Mouse (Mus musculus) regulatory T cell (primary cell): ENCODE results near the gene Pdzd2.

Experiments used
- in situ Hi-C: fragments of 300-600 bp; cut with MboI, MseI; formaldehyde crosslinking; loops from one replicate; pipeline ENCODE4 v1.15.1; 2025; ENCODE audit warnings: high pct_unique_total_duplicates

Pdzd2 gene

DNA sequence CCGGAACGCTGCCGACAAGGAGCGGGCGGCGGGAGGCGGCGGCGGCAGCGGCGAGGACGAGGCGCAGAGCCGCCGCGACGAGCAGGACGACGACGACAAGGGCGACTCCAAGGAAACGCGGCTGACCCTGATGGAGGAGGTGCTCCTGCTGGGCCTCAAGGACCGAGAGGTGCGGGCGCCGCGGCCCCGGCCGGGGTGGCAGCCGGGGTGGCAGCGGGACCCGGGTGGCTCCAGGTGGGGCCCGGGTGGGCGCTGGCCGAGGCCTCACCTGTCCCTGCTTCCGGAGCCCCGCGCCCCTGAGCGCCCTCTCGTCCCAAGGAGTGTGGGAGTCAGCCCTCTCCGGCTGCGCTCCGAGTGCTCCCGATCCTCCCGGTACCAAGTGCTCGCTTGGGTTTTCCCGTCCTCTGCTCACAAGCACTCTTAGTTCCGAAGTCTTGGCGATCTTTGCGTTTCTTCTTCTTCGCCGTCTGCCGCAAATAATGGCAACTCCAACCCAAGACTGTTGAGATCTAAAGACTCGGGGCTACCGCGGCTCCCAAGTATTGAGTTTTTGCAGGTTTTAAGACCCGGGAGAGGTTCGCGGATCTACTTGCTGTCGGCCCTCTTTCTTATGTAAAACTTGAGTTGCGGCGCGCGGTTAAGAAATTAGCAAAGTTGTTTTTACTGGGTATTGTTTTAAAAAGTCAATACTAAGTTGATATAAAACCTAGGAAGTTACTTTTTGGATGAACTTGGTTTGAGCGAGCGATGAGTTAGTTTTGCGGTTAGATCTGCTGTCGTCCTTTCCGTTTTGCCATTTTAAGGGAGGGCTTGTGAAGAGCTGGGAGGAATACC is 417.7 kb downstream of the Pdzd2 start, which contains the start of gene 1810049J17Rik:
1810049J17Rik (minus strand) TSS at position 112 of the 834 bp plus-strand sequence.
- in situ Hi-C loops, result loop anchor here (10.0 kb wide), 1 partner anchor 117 kb away; the partner anchor contains the start of gene Mtmr12

DNA sequence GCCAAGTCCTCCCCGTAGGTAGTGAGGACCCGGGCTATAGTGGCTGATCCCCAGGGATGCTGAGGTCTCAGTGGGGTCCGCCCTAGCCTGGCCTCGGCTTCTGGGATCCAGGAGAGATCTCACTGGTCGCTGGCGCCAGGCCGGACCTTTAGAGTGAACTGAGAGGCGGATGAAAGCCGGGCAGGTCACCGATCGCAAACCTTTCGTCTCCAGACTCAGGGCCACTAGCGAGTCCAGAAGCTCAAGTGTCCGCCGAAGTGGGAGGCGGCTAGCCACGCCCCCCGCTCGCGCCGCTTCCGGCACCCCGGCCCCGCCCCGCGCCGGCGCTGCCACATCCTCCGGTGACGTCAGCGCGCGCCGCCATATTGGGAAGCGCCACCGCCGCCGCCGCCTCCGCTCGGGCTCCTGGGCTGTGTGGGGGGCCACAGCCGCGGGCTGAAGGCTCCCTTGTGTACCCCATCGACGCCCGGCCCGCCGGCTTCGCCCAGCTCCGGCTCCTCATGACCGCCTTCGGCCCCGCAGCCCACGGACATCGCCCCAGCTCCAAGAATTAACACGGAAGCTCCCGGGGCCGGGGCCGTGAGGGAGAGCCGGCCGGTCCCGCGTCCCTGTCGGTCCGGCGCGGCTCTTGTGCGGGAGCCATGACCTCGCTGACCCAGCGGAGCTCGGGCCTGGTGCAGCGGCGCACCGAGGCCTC is 418.5 kb downstream of the Pdzd2 start, which contains the start of gene Golph3:
Golph3 (plus strand) TSS at position 360 of the 697 bp plus-strand sequence.
- in situ Hi-C loops, result loop anchor here (10.0 kb wide), 1 partner anchor 116 kb away; the partner anchor contains the start of gene Mtmr12

DNA sequence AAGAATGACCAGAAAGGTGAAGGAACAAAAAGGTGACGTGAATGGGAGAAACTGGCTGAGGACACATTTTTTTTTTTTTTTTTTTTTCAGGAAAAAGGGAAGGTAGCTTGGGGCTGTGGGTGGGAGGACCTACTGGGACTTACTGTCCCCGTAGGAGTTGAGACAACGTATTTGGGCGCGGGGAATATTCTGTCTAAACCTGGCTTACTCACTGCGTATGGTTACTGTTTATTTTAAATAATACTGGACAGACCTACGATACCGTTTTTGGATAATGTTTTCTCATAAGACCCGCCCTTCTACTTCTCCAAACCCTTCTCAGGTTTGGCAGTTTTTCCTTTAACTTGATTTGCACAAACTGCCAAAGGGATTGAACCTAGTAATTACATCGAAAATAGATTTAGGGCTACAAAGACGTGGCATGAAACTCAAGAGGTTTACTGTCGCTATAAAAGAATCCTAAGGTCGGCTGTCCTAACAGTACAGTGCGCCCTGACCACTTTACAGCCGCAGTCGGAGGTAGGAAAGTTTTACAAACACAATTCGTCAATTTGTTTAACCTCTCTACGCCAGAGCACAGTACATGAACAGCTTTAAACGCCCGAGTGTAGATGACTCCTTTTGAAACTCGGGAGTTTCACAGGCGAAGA is 419.2 kb downstream of the Pdzd2 start:
- in situ Hi-C loops, result loop anchor here (10.0 kb wide), 1 partner anchor 116 kb away; the partner anchor contains the start of gene Mtmr12

DNA sequence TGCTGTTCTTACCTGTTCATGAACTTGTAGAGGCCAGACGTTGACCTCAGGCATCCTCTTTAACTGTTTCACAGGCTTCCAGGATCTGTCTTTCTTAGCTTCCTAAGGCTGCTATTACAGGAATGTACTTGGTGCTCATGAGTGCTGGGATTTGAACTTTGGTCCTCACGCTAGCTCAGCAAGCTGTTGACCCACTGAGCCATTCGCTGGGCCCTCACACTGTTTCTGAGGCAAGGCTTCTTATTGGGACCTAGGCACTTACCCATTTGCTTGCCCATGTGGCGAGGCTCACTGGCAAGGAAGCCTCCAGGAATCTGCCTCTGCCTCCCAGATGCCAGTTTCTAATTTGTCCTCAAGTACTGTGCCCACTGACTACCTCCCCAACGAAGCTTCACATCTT is 419.8 kb downstream of the Pdzd2 start:
- in situ Hi-C loops, result loop anchor here (10.0 kb wide), 1 partner anchor 115 kb away; the partner anchor contains the start of gene Mtmr12

DNA sequence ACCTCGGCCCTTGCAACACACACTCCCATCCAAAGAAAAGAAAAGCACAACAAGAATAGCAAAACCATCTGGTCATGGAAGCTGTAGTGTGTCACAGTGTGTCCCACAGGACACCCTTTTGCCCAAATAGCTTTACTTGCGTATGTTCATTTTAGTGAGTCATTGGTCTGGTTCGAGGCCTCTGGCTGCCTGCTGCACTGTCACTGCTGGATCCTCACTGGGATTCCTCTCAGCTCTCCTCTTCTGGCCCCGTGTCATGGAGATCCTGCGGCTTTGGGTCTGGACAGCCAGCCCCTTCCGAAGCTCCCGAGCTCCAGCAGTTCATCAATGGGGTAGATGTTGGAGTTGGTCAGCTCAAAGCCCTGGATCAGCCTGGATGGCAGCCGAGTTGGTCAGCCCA is 421.3 kb downstream of the Pdzd2 start:
- in situ Hi-C loops, result no loop called here

DNA sequence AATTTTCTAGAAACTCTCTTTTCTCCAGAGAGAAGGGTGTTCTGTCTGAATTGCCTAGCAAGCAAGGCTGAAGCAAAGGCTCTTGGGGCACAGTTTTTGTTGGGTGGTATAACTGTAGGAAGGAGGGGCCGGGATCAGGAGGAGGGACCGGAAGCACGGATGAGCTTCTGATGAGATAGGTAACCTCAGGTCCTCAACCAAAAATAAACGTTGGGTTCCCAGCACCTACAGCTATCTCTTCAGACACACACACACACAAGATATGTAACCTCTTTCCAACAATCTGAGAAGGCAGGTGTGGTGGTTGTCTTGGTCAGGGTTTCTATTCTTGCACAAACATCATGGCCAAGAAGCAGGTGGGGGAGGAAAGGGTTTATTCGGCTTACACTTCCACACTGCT is 422.4 kb downstream of the Pdzd2 start:
- in situ Hi-C loops, result no loop called here

DNA sequence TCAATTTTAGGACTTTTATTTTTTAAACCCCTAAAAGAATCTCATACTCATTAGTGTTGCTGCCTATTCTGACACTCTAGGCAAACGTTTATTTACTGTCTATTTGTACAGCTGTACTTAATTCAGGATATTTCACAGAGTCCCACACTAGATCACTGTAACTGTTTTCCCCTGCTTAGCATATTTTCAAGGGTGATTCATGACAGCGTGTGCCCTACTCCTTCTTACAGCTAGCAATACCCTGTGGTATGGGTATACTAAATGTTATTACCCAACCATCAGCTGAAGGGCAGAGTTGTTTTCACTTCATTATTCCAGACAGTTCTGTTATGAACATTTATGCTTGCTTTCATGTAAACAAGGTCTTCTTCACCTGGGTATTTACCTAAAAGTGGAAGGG is 423.7 kb downstream of the Pdzd2 start:
- in situ Hi-C loops, result no loop called here

DNA sequence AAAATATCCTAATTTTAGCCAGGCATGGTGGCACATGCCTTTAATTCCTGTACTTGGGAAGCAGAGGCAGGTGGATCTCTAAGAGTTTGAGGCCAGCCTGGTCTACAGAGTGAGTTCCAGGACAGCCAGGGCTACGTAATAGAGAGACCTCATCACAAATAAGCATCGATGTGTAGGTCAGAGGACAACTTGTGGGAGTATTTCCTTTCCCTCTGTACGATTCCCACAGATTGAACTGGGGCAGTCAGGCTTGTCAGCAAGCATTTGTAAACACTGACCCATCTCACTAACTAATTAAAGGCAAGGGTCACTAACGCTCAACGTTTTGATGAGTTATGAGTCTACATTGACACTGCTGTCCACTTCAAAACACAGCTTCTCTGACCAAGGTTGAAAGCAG is 425.1 kb downstream of the Pdzd2 start:
- in situ Hi-C loops, result no loop called here

DNA sequence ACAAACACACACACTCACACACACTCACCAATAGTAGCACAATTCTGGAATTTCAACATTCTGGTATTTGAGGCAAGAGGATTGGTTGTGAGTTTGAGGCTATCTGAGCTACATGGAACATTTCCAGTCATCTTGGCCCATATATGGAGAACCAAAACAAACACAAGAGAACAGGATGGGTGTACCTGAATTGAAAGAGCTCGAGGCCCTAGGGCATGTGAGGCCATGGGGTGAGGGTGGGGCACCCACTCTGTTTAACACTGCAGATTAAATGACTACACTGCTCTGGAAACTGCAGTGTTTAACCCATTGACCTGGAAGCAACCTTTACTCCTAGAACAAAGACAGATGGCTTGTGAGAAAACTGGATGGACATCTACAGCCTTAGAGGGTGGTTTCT is 426.5 kb downstream of the Pdzd2 start:
- in situ Hi-C loops, result no loop called here

DNA sequence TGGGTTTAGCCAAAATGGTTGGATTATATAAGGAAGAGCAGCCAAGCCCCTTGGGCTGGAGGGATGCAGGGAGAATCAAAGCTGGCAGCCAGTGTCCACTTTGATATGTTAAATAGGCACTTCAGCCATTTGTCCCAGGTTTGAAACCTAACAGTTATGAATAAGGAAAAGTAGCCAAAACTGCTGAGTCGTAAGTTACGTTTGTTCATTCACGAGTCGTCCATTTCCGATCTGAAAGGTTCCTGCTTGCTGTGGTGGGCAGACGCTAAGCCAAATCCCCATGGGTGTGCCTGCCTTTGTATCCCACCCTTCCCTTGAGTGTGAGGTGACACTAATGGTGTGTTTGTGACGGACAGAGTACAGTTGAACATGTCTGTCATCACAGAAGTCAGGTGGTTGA is 428.3 kb downstream of the Pdzd2 start:
- in situ Hi-C loops, result no loop called here

DNA sequence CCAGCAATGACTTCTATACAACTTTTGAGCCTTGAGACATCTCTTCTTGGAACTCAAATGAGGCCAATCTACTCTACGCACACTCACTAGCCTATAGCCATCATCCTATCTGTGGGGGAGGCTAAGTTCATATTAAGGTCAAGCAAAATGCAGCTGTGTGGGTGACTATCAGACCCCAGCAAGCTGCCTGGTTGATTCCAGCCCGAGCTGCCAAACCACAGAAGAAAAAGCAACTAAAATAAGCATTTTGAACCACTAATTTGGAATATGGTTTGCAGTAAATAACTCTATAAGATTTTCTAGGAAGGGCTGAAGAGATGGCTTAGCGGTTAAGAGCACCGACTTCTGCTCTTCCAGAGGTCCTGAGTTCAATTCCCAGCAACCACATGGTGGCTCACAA is 429.0 kb downstream of the Pdzd2 start:
- in situ Hi-C loops, result no loop called here
